Mouse (Mus musculus): ENCODE data around the gene Gpr22.

Gene Gpr22

GRCm38 (mm10) chr12:31665999-31666398 is 47.7 kb downstream of the Gpr22 start:
- no peak for DNase-seq
